Mouse (Mus musculus) spleen, postnatal 36 days (tissue): ENCODE data around the gene Ebpl.
"Not testable (repeated sequence)": the region's sequence is repeated elsewhere in the genome, so short reads cannot be mapped to it uniquely, and the experiment has no call there.

Experiments used
- DNase-seq, 2 experiments: peaks; one replicate each; pipeline ENCODE4 v3.0.0; 2022; ENCODE audit warnings: low spot score in 2 of 2, mixed read lengths in 1 of 2

Ebpl gene

GRCm38 (mm10) chr14:61327618-61328450, 32.4 kb downstream of the Ebpl start:
- DNase-seq = peak; percentile 72

- DNase-seq = not testable (repeated sequence)
Observed at GRCm38 (mm10) chr14:61327007-61327406, 33.2 kb downstream of the Ebpl start.

GRCm38 (mm10) chr14:61322740-61323139, 37.5 kb downstream of the Ebpl start:
- DNase-seq = no peak

- DNase-seq = no peak
Observed at GRCm38 (mm10) chr14:61321200-61321599, 39.0 kb downstream of the Ebpl start.

- DNase-seq = no peak
Observed at GRCm38 (mm10) chr14:61320765-61321164, 39.5 kb downstream of the Ebpl start.

- peak; percentile 13 to 42 for DNase-seq
Observed at GRCm38 (mm10) chr14:61316861-61317260, 43.4 kb downstream of the Ebpl start.

- no peak for DNase-seq
Observed at GRCm38 (mm10) chr14:61310963-61311362, 49.3 kb downstream of the Ebpl start.

- no peak for DNase-seq
Observed at GRCm38 (mm10) chr14:61310036-61310772, 50.0 kb downstream of the Ebpl start.

- DNase-seq = peak; percentile 40 to 64
Observed at GRCm38 (mm10) chr14:61309593-61309992, 50.6 kb downstream of the Ebpl start, which contains the start of gene Arl11. Gene Arl11 (plus strand): TSS chr14:61309753.

- DNase-seq = no peak
Observed at GRCm38 (mm10) chr14:61303969-61304609, 56.1 kb downstream of the Ebpl start.

- no peak for DNase-seq
Observed at GRCm38 (mm10) chr14:61302428-61302827, 57.8 kb downstream of the Ebpl start.

GRCm38 (mm10) chr14:61301323-61301722, 58.9 kb downstream of the Ebpl start:
- no peak for DNase-seq

GRCm38 (mm10) chr14:61299810-61300209, 60.4 kb downstream of the Ebpl start:
- no peak for DNase-seq

GRCm38 (mm10) chr14:61294738-61295079, 65.5 kb downstream of the Ebpl start:
- DNase-seq = peak; percentile 18 to 22

- peak; percentile 54 to 68 for DNase-seq
Observed at GRCm38 (mm10) chr14:61293884-61294737, 66.1 kb downstream of the Ebpl start.

- DNase-seq = no peak
Observed at GRCm38 (mm10) chr14:61290664-61291063, 69.6 kb downstream of the Ebpl start.

- no peak for DNase-seq
Observed at GRCm38 (mm10) chr14:61288606-61289286, 71.5 kb downstream of the Ebpl start.
